Mouse (Mus musculus) lung, embryonic 16.5 days (tissue): ENCODE measurements around the gene Dnaja3. TPM values are rescaled to one million over a fixed set of nuclear protein-coding genes. Genes with fewer than 3 reads are reported as not detected.
"Not testable (repeated sequence)": the region's sequence is repeated elsewhere in the genome, so short reads cannot be mapped to it uniquely, and the experiment has no call there.

Source experiments
- ATAC-seq: fragments of 200-750 bp; cut with Nextera tagmentation; 2 replicates; pipeline ENCODE4 v1.8.0; 2017; ENCODE audit warnings: low read depth, mild to moderate bottlenecking, moderate library complexity
- H3K27ac ChIP-seq: fragments of 300-500 bp; sonication (generic); 2 replicates; pipeline ENCODE4 v1.5.1; 2014; ENCODE audit warnings: mild to moderate bottlenecking, control low read depth, low read length
- H3K27me3 ChIP-seq: fragments of 300-500 bp; sonication (generic); 2 replicates; pipeline ENCODE4 v1.6.1; 2014; ENCODE audit warnings: low read depth, low read length, mixed read lengths; ENCODE audit not compliant: control insufficient read depth, insufficient read depth
- H3K36me3 ChIP-seq: fragments of 300-500 bp; sonication (generic); 2 replicates; pipeline ENCODE4 v1.6.1; 2014; ENCODE audit warnings: low read length; ENCODE audit not compliant: control insufficient read depth, insufficient read depth
- H3K4me1 ChIP-seq: fragments of 300-500 bp; sonication (generic); replicated peaks from 2 replicates; pipeline ENCODE4 v1.6.1; 2014; ENCODE audit warnings: low read length, mixed read lengths; ENCODE audit not compliant: control insufficient read depth, insufficient read depth
- H3K4me2 ChIP-seq: fragments of 300-500 bp; sonication (generic); 2 replicates; pipeline ENCODE4 v1.6.1; 2014; ENCODE audit warnings: low read depth, low read length, control low read depth
- H3K4me3 ChIP-seq: fragments of 300-500 bp; sonication (generic); 2 replicates; pipeline ENCODE4 v1.5.1; 2014; ENCODE audit warnings: mild to moderate bottlenecking, low read length, control low read depth
- H3K9ac ChIP-seq: fragments of 300-500 bp; sonication (generic); 2 replicates; pipeline ENCODE4 v1.6.1; 2014; ENCODE audit warnings: low read length, control low read depth
- H3K9me3 ChIP-seq: fragments of 300-500 bp; sonication (generic); 2 replicates; pipeline ENCODE4 v1.6.1; 2016; ENCODE audit warnings: low read length; ENCODE audit not compliant: control insufficient read depth
- WGBS: fragments of 180-500 bp; shearing (Covaris S2); extraction: QIAGEN DNeasy Blood & Tissue Kit; methylation state at CpG from one replicate; pipeline ENCODE4 v1.1.7; 2014; 5-methylcytosine and 5-hydroxymethylcytosine counted together
- polyA plus RNA-seq: library from polyadenylated mRNA; unstranded; fragments of >200 nt; fragmentation: Nextera tagmentation; extraction: Ambion mirVana; gene quantifications from 2 replicates; pipeline ENCODE4 v1.2.1, GENCODE M21; 2015

Gene Dnaja3
- polyA plus RNA-seq, 1 experiment from 2014 or later, result 61.3 TPM

- H3K9ac ChIP-seq, result no peak overlapping the region
- no peak overlapping the region for H3K27ac ChIP-seq
- H3K36me3 ChIP-seq, result no peaks in the 10 kb centered on the region
- no peak for ATAC-seq
- H3K4me2 ChIP-seq, result no peak overlapping the region
- no peaks in the 10 kb centered on the region for H3K27me3 ChIP-seq
- no peaks in the 10 kb centered on the region for H3K9me3 ChIP-seq
- H3K4me1 ChIP-seq, result peaks cover 10% of the 10 kb centered on the region
- H3K4me3 ChIP-seq, result no peak overlapping the region
- WGBS, result 68% methylated on average over 3 of the region's 3 CpGs
Observed at GRCm38 (mm10) chr16:4730776-4731358, 91.1 kb downstream of the Dnaja3 start.

DNA sequence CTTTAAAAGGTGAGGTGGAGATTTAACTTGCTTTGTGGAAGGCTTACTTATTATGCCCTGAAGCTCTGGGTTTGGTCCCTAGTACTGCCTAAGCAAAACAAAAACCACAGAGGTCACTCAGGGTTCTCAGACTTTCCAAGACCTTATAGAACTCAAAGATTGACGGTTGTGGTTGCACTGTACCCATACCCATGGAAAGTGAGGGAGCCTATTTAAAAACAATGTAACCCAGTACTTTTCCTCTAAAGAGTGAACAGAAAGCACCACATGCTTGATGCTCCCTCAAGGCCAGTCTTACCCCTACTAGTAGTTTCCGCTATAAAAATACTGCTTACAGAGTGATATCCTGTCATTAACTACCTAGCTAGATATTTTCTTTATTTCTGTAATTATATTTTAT, 96.5 kb downstream of the Dnaja3 start:
- H3K4me3 ChIP-seq, result no peak overlapping the region
- H3K4me1 ChIP-seq, result no peaks in the 10 kb centered on the region
- H3K27me3 ChIP-seq, result no peaks in the 10 kb centered on the region
- no peak overlapping the region for H3K9ac ChIP-seq
- no peak for ATAC-seq
- no peaks in the 10 kb centered on the region for H3K36me3 ChIP-seq
- 74% methylated on average over 2 of the region's 2 CpGs for WGBS
- no peak overlapping the region for H3K27ac ChIP-seq
- H3K4me2 ChIP-seq, result no peak overlapping the region
- no peaks in the 10 kb centered on the region for H3K9me3 ChIP-seq

GRCm38 (mm10) chr16:4739994-4740393, 100.2 kb downstream of the Dnaja3 start:
- H3K27me3 ChIP-seq, result no peaks in the 10 kb centered on the region
- H3K27ac ChIP-seq, result no peak overlapping the region
- H3K9me3 ChIP-seq, result no peaks in the 10 kb centered on the region
- no peak overlapping the region for H3K9ac ChIP-seq
- peaks cover 3% of the 10 kb centered on the region; the same call in 1 of the 2 replicates for H3K36me3 ChIP-seq
- WGBS, result 84% methylated on average over 2 of the region's 2 CpGs
- no peak overlapping the region for H3K4me2 ChIP-seq
- H3K4me3 ChIP-seq, result no peak overlapping the region
- no peaks in the 10 kb centered on the region for H3K4me1 ChIP-seq
- ATAC-seq, result no peak

- no peak for ATAC-seq
- no peak overlapping the region for H3K27ac ChIP-seq
Observed at GRCm38 (mm10) chr16:4742186-4742585, 102.4 kb downstream of the Dnaja3 start.

GRCm38 (mm10) chr16:4752155-4752554, 112.4 kb downstream of the Dnaja3 start:
- Histone ChIP-seq H3K27ac (no peak overlapping the region), H3K9ac (no peak overlapping the region), H3K4me3 (no peak overlapping the region), H3K9me3 (peaks cover 6% of the 10 kb centered on the region; the same call in 1 of the 2 replicates), H3K4me1 (peaks cover 6% of the 10 kb centered on the region; the same call in 1 of the 2 replicates), H3K27me3 (no peaks in the 10 kb centered on the region), H3K36me3 (peaks cover 6% of the 10 kb centered on the region), H3K4me2 (no peak overlapping the region)
- no peak for ATAC-seq
- 87% methylated on average over 3 of the region's 3 CpGs for WGBS

More at GRCm38 (mm10) chr16:4742186-4742585, 102.4 kb downstream of the Dnaja3 start:
- Histone ChIP-seq H3K36me3 (peaks cover 3% of the 10 kb centered on the region; the same call in 1 of the 2 replicates), H3K9ac (no peak overlapping the region), H3K4me2 (no peak overlapping the region), H3K9me3 (no peaks in the 10 kb centered on the region), H3K4me1 (no peaks in the 10 kb centered on the region), H3K27me3 (no peaks in the 10 kb centered on the region), H3K4me3 (no peak overlapping the region)
- 81% methylated on average over 1 of the region's 1 CpGs for WGBS

DNA sequence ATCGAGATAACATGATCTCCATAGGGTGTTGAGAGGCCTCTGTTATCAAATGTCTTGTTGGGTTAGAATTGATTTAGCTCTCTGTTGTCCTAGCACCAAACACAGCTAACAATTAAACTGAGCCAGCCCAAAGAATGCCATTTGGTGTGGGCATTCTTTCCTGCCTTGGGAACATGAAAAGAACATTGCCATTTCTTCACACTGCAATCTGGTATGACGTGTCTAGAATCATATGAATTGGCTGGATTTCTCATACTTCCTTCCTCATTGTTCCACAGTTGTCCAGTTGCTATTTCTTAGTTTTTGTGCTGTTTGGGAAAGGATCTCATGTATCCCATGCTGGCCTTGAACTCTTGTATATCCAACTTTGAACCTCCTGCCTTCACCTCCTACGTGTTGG, 114.3 kb downstream of the Dnaja3 start:
- Histone ChIP-seq H3K36me3 (peaks cover 6% of the 10 kb centered on the region), H3K9ac (no peak overlapping the region), H3K4me1 (peaks cover 9% of the 10 kb centered on the region; the same call in 1 of the 2 replicates), H3K4me3 (no peak overlapping the region), H3K27me3 (no peaks in the 10 kb centered on the region), H3K9me3 (peaks cover 6% of the 10 kb centered on the region; the same call in 1 of the 2 replicates), H3K4me2 (no peak overlapping the region), H3K27ac (no peak overlapping the region)
- WGBS, result 80% methylated on average over 3 of the region's 3 CpGs
- no peak for ATAC-seq

GRCm38 (mm10) chr16:4756660-4757335, 117.0 kb downstream of the Dnaja3 start:
- H3K36me3 ChIP-seq, H3K4me1 ChIP-seq, H3K9me3 ChIP-seq, H3K27me3 ChIP-seq: not testable (repeated sequence)
- WGBS, result 3% methylated on average over 23 of the region's 42 CpGs
- peak; percentile 86 for ATAC-seq
- peak overlapping the region; percentile 46 for H3K4me2 ChIP-seq
- peak overlapping the region; percentile 67 for H3K9ac ChIP-seq
- peak overlapping the region; percentile 52 for H3K4me3 ChIP-seq
- peak overlapping the region; percentile 69 for H3K27ac ChIP-seq

Other genes starting within 250 kb of the Dnaja3 start
- gene Adcy9, start 219.5 kb upstream of the Dnaja3 start, polyA plus RNA-seq, result 1.4 and 1.5 TPM in 2 replicates
- gene Srl, start 98.2 kb upstream of the Dnaja3 start, polyA plus RNA-seq, result 20.5 and 23.2 TPM in 2 replicates
- gene Tfap4, start 80.1 kb upstream of the Dnaja3 start, polyA plus RNA-seq, result 13.2 and 15.5 TPM in 2 replicates
- gene Glis2, start 45.3 kb upstream of the Dnaja3 start, polyA plus RNA-seq, result 21.3 and 23.7 TPM in 2 replicates
- 89.9 and 96.2 TPM in 2 replicates for gene Pam16, start 15.0 kb upstream of the Dnaja3 start, polyA plus RNA-seq
- gene Vasn, start within 50 bp of the Dnaja3 start, polyA plus RNA-seq, result 28.5 and 30.4 TPM in 2 replicates
- 15.9 and 18.3 TPM in 2 replicates for gene Coro7, start 39.8 kb downstream of the Dnaja3 start, polyA plus RNA-seq
- 60.6 and 62.5 TPM in 2 replicates for gene Nmral1, start 79.4 kb downstream of the Dnaja3 start, polyA plus RNA-seq
- 110 and 114 TPM in 2 replicates for gene Hmox2, start 86.4 kb downstream of the Dnaja3 start, polyA plus RNA-seq
- gene Cdip1, start 150.3 kb downstream of the Dnaja3 start, polyA plus RNA-seq, result 90.4 and 93.4 TPM in 2 replicates
- gene 4930562C15Rik, start 195.4 kb downstream of the Dnaja3 start, polyA plus RNA-seq, result 0.62 and 1.4 TPM in 2 replicates
- gene Ubald1, start 240.3 kb downstream of the Dnaja3 start, polyA plus RNA-seq, result 38.2 and 43.1 TPM in 2 replicates
- gene Mgrn1, start 246.3 kb downstream of the Dnaja3 start, polyA plus RNA-seq, result 97.9 and 99.3 TPM in 2 replicates